Mouse (Mus musculus): Measurements from ENCODE around the gene Gm6993.

The Gm6993 gene

GRCm38 (mm10) chr12:31271361-31272011 is 30.9 kb downstream of the Gm6993 start:
- DNase-seq (ENCODE audit: low spot score), result peak; percentile 76

GRCm38 (mm10) chr12:31272012-31272735 is 31.6 kb downstream of the Gm6993 start:
- DNase-seq (ENCODE audit: low spot score), result no peak

- DNase-seq (ENCODE audit: low spot score), result no peak
These were observed 32.3 kb downstream of the Gm6993 start for GRCm38 (mm10) chr12:31272846-31273245.

DNA sequence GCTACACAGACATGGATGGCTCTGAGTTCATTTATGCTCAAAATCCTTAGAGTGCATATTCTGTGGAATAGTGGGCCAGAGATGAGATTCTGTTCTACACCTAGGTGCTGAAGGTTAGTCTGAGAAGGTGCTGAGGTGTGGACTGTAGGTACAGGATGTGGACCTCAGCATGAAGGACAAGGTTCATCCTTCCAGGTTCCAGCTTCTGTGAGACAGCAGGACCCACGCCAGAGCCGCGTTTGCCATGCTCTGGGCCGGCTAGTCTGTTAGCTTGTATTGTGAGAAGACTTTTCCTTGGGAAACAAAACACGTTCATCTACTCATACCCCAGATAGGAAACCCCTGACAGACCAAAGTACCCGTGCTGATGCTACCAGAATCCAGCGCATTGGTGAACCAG is 33.1 kb downstream of the Gm6993 start:
- DNase-seq (ENCODE audit: low spot score), result no peak

GRCm38 (mm10) chr12:31275411-31275810 is 34.8 kb downstream of the Gm6993 start:
- DNase-seq (ENCODE audit: low spot score), result no peak

- DNase-seq (ENCODE audit: low spot score), result no peak
These were observed 37.7 kb downstream of the Gm6993 start for GRCm38 (mm10) chr12:31278270-31278669.

- no peak for DNase-seq (ENCODE audit: low spot score)
These were observed 39.7 kb downstream of the Gm6993 start for GRCm38 (mm10) chr12:31280318-31280717.

DNA sequence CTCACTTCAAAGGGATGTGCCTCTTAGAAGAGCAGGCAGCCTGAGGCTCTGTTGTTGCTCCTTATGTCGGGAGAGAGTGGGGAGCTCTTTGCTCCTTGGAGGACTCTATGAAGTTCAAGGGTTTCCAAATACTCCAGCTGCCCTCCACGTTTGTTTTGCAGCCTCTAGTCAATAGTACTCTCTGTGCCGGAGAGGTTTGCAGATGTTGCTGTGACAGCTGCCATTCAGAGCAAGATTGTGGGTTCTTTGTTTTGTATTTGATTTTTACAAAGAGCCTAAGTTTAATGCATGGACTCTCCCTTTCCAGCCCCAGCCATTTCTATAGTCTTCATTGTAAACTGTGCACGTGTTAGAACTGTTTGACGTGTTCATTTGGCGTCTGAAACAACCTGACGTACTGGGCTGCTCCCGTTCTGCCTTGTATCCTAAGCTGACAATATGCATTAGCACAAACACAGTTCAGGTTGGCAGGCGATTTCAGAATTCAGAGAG is 40.6 kb downstream of the Gm6993 start:
- no peak for DNase-seq (ENCODE audit: low spot score)

GRCm38 (mm10) chr12:31282241-31282640 is 41.7 kb downstream of the Gm6993 start:
- no peak for DNase-seq (ENCODE audit: low spot score)

DNA sequence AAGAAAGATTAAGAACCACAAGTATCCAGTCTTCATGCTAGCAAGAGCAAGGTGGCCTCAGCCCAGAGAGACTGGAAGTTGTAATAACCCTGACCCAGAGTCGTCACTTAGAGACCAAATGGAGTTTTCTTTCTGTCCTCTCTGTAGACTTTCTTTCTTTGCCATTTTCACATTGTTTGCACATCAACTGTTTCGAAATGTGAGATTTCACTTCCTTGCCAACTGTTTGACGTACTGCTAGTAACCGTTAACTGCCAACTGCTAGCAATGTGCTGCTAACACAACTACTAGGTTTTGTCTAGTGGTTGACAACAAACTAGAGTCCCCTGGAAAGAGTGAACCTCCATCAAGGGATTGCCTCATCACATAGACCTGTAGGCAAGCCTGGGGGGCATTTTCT is 42.6 kb downstream of the Gm6993 start:
- no peak for DNase-seq (ENCODE audit: low spot score)

DNA sequence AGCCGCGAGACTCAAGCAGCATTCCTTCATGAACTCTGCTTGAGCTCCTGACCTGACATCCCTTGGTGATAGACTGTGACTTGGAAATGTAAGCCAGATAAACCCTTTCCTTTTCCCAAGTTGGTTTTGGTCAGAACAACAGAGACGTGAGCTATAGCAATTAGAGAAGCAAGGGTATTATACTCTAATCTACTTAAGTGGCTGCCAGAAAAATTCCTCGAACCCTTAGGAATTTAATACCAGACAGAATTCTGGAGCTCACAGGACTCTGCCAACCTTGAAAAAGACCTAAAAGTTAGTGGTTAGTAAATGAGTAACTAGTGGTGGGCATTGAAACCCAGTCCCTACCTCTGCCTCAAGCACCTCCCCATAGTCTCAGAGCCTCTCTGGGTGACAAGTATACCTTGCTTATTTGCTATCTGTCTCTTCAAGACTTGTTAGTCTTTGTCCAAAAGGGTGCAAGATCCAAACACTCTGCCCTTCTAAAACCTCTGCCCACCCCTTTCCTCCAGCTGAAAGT is 43.1 kb downstream of the Gm6993 start:
- DNase-seq (ENCODE audit: low spot score), result no peak

DNA sequence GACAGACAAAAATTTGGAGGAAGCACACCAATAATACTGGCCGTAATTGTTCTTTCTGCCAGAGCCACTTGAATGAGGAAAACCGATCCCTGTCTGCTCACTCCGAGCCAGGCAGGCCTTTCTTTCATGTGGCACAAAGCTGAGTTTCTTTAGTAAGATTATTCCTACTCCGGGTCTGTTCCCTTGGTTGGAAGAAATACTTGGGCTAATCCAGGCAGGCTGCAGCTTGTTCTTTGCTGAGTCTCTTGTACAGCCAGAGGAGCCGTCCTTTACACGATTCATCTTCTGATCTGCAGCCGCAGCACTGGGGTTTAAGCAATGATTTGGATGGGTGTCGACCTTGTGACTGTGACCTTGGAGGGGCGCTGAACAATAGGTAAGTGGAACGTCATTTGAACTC is 48.5 kb downstream of the Gm6993 start:
- no peak for DNase-seq (ENCODE audit: low spot score)

Data from embryo, embryonic 10.5 days (tissue).